8 mouse cellular contexts compared by ENCODE assay signal in genomic region chr12:4233572-4234508, GRCm38 (mm10). TPM values are rescaled to one million over a fixed set of nuclear protein-coding genes. Genes with fewer than 3 reads are reported as not detected.
DNase-seq lines count a peak whose midpoint lies in the region; ATAC-seq and TF ChIP-seq lines count a peak whose summit lies in the region.

Gene Ptrhd1 (plus strand): TSS chr12:4234027.
Gene Cenpo (minus strand): TSS chr12:4234294.

- H3K27me3 ChIP-seq in E14TG2a.4 (ENCODE audit: insufficient read depth, low read length): no peaks in the 10 kb centered on the region
- no peaks in the 10 kb centered on the region for H3K27me3 ChIP-seq in forebrain, embryonic 12.5 days
- H3K27me3 ChIP-seq in heart, postnatal 0 days (ENCODE audit: control insufficient read depth, insufficient read depth, low read length): no peaks in the 10 kb centered on the region
- H3K27me3 ChIP-seq in liver, embryonic 16.5 days (ENCODE audit: control insufficient read depth, insufficient read depth, low read depth, low read length): no peaks in the 10 kb centered on the region
- no peaks in the 10 kb centered on the region for H3K27me3 ChIP-seq in neural tube, embryonic 13.5 days
- H3K27me3 ChIP-seq in testis, adult 2 months (ENCODE audit: control insufficient read depth, insufficient read depth, low read length): no peaks in the 10 kb centered on the region

- no peak for TF ChIP-seq EP300 in heart, postnatal 0 days (IDR thresholded peaks at IDR 0.05; ENCODE audit: low read depth)

- peaks cover 30% of the 10 kb centered on the region for H3K4me1 ChIP-seq in E14TG2a.4 (replicated peaks; ENCODE audit: low read depth, low read length)
- H3K4me1 ChIP-seq in forebrain, embryonic 12.5 days: peaks cover 17% of the 10 kb centered on the region
- H3K4me1 ChIP-seq in heart, postnatal 0 days (ENCODE audit: control insufficient read depth, insufficient read depth): peaks cover 13% of the 10 kb centered on the region; the same call in 1 of the 2 replicates
- peaks cover 13% of the 10 kb centered on the region for H3K4me1 ChIP-seq in liver, embryonic 16.5 days (ENCODE audit: control insufficient read depth, low read depth, low read length)
- peaks cover 19% of the 10 kb centered on the region for H3K4me1 ChIP-seq in neural tube, embryonic 13.5 days (replicated peaks)
- no peaks in the 10 kb centered on the region for H3K4me1 ChIP-seq in testis, adult 2 months (ENCODE audit: control insufficient read depth, insufficient read depth, low read length)

- H3K9ac ChIP-seq in forebrain, embryonic 12.5 days: peak within 1 kb of the TSS; percentile 68
- peak within 1 kb of the TSS; percentile 61 for H3K9ac ChIP-seq in heart, postnatal 0 days (replicated peaks; ENCODE audit: low read depth, low read length)
- peak within 1 kb of the TSS; percentile 81 for H3K9ac ChIP-seq in liver, embryonic 16.5 days (ENCODE audit: low read depth, low read length)
- H3K9ac ChIP-seq in neural tube, embryonic 13.5 days: peak within 1 kb of the TSS; percentile 76

- WGBS in forebrain, embryonic 12.5 days: under 1% methylated on average over 50 of the region's 50 CpGs
- under 1% methylated on average over 50 of the region's 50 CpGs for WGBS in heart, postnatal 0 days
- WGBS in liver, embryonic 16.5 days (ENCODE audit: insufficient replicate concordance): under 1% methylated on average over 50 of the region's 50 CpGs
- under 1% methylated on average over 50 of the region's 50 CpGs for WGBS in neural tube, embryonic 13.5 days

- no peaks in the 10 kb centered on the region for H3K9me3 ChIP-seq in E14TG2a.4 (ENCODE audit: low read length)
- H3K9me3 ChIP-seq in forebrain, embryonic 12.5 days: no peaks in the 10 kb centered on the region
- H3K9me3 ChIP-seq in heart, postnatal 0 days (replicated peaks; ENCODE audit: control insufficient read depth, low read length): no peaks in the 10 kb centered on the region
- H3K9me3 ChIP-seq in liver, embryonic 16.5 days (replicated peaks; ENCODE audit: control insufficient read depth, low read length): no peaks in the 10 kb centered on the region
- no peaks in the 10 kb centered on the region for H3K9me3 ChIP-seq in neural tube, embryonic 13.5 days

- peaks cover 60% of the 10 kb centered on the region for H3K36me3 ChIP-seq in E14TG2a.4 (ENCODE audit: insufficient read depth, low read length)
- H3K36me3 ChIP-seq in forebrain, embryonic 12.5 days (replicated peaks): peaks cover 15% of the 10 kb centered on the region
- peaks cover 27% of the 10 kb centered on the region for H3K36me3 ChIP-seq in heart, postnatal 0 days (replicated peaks; ENCODE audit: control insufficient read depth, insufficient read depth, low read length)
- H3K36me3 ChIP-seq in liver, embryonic 16.5 days (ENCODE audit: control insufficient read depth, insufficient read depth): peaks cover 10% of the 10 kb centered on the region
- H3K36me3 ChIP-seq in neural tube, embryonic 13.5 days: peaks cover 27% of the 10 kb centered on the region
- 0 out of 2 replicates have a peak, but pooled peaks cover 2% of the 10 kb centered on the region for H3K36me3 ChIP-seq in testis, adult 2 months (ENCODE audit: control insufficient read depth, insufficient read depth, low read length)

- ATAC-seq in forebrain, embryonic 12.5 days (ENCODE audit: low FRiP score): peak; percentile 99
- peak; percentile 97 for ATAC-seq in heart, postnatal 0 days (ENCODE audit: insufficient read depth, low read depth)
- peak; percentile 94 for ATAC-seq in liver, embryonic 16.5 days (ENCODE audit: low read depth)
- peak; percentile 99 for ATAC-seq in neural tube, embryonic 13.5 days (ENCODE audit: low read depth)

- H3K4me3 ChIP-seq in E14TG2a.4 (replicated peaks; ENCODE audit: low read length): peak within 1 kb of the TSS; percentile 95
- H3K4me3 ChIP-seq in forebrain, embryonic 12.5 days (replicated peaks): peak within 1 kb of the TSS; percentile 69
- H3K4me3 ChIP-seq in heart, postnatal 0 days (ENCODE audit: low read depth, low read length): peak within 1 kb of the TSS; percentile 64
- peak within 1 kb of the TSS; percentile 89 for H3K4me3 ChIP-seq in liver, embryonic 16.5 days (ENCODE audit: low read depth, low read length)
- H3K4me3 ChIP-seq in neural tube, embryonic 13.5 days: peak within 1 kb of the TSS; percentile 63
- H3K4me3 ChIP-seq in testis, adult 2 months (ENCODE audit: control insufficient read depth, low read depth, low read length): peak within 1 kb of the TSS; percentile 96

- peak within 1 kb of the TSS; percentile 66 for H3K4me2 ChIP-seq in forebrain, embryonic 12.5 days
- H3K4me2 ChIP-seq in heart, postnatal 0 days (ENCODE audit: low read depth, low read length): peak within 1 kb of the TSS; percentile 81
- H3K4me2 ChIP-seq in liver, embryonic 16.5 days (ENCODE audit: low read depth, low read length): peak within 1 kb of the TSS; percentile 81
- H3K4me2 ChIP-seq in neural tube, embryonic 13.5 days: peak within 1 kb of the TSS; percentile 77

- H3K27ac ChIP-seq in forebrain, embryonic 12.5 days: peak within 1 kb of the TSS; percentile 92
- peak within 1 kb of the TSS; percentile 94 for H3K27ac ChIP-seq in heart, postnatal 0 days (ENCODE audit: low read depth)
- H3K27ac ChIP-seq in liver, embryonic 16.5 days (ENCODE audit: low read length): peak within 1 kb of the TSS; percentile 96
- H3K27ac ChIP-seq in neural tube, embryonic 13.5 days (replicated peaks): peak within 1 kb of the TSS; percentile 96
- H3K27ac ChIP-seq in testis, adult 2 months (ENCODE audit: control insufficient read depth, insufficient read depth, low read depth, low read length): peak within 1 kb of the TSS; percentile 97

- no peak for TF ChIP-seq CTCF in E14TG2a.4 (conservative IDR thresholded peaks at IDR 0.05; ENCODE audit: low read length)
- no peak for TF ChIP-seq CTCF in heart, postnatal 0 days (IDR thresholded peaks at IDR 0.05; ENCODE audit: low read depth)
- no peak for TF ChIP-seq CTCF in testis, adult 2 months (IDR thresholded peaks at IDR 0.05; ENCODE audit: control insufficient read depth, insufficient read depth, insufficient replicate concordance, low read depth, low read length)

- DNase-seq in c-Kit-positive CD71-positive TER-119-positive erythroid progenitor cells, embryonic 14.5 days (ENCODE audit: low spot score): peak; percentile 90
- peak; percentile 97 for DNase-seq in heart, postnatal 0 days (ENCODE audit: low spot score)
- DNase-seq in kidney, postnatal 4 days: peak; percentile 96 to 97

- TF ChIP-seq POLR2A in testis, adult 2 months (IDR thresholded peaks at IDR 0.05; ENCODE audit: control insufficient read depth, low read depth, low read length): peak; percentile 58

RNA-seq across cellular contexts. Expression of gene Ptrhd1, which starts in this region (rescaled TPM):
- polyA plus RNA-seq in forebrain, embryonic 12.5 days (2016; fragmentation: Nextera tagmentation; extraction: Ambion mirVana): 5.4 and 5.7 TPM in 2 replicates
- 3.4 and 9.6 TPM in 2 replicates for total RNA-seq in heart, postnatal 0 days (2014; rRNA removed; ENCODE audit: low replicate concordance)
- 6.5 and 7.2 TPM in 2 replicates for polyA plus RNA-seq in heart, postnatal 0 days (2015; fragmentation: Nextera tagmentation; extraction: Ambion mirVana)
- 2.0 and 2.3 TPM in 2 replicates for polyA plus RNA-seq in liver, embryonic 16.5 days (2015; fragmentation: Nextera tagmentation; extraction: Ambion mirVana)
- polyA plus RNA-seq in neural tube, embryonic 13.5 days (2015; fragmentation: Nextera tagmentation; extraction: Ambion mirVana): 6.7 and 7.5 TPM in 2 replicates
- polyA plus RNA-seq in testis, adult 2 months (2012; rRNA removed): 2.0 and 2.7 TPM in 2 replicates

RNA-seq across cellular contexts. Expression of gene Cenpo, which starts in this region (rescaled TPM):
- polyA plus RNA-seq in forebrain, embryonic 12.5 days (2016; fragmentation: Nextera tagmentation; extraction: Ambion mirVana): 16.3 and 17.7 TPM in 2 replicates
- 4.1 and 14.2 TPM in 2 replicates for total RNA-seq in heart, postnatal 0 days (2014; rRNA removed; ENCODE audit: low replicate concordance)
- 2.5 and 3.1 TPM in 2 replicates for polyA plus RNA-seq in heart, postnatal 0 days (2015; fragmentation: Nextera tagmentation; extraction: Ambion mirVana)
- polyA plus RNA-seq in liver, embryonic 16.5 days (2015; fragmentation: Nextera tagmentation; extraction: Ambion mirVana): 8.3 and 9.3 TPM in 2 replicates
- 8.1 and 8.5 TPM in 2 replicates for polyA plus RNA-seq in neural tube, embryonic 13.5 days (2015; fragmentation: Nextera tagmentation; extraction: Ambion mirVana)
- 33.0 and 36.5 TPM in 2 replicates for polyA plus RNA-seq in testis, adult 2 months (2012; rRNA removed)

Comparison
In these comparisons a context has a peak if more than half of its experiments do, and no peak if none do; other contexts are left out.
1. Peak in every context shown above with its lines: DNase-seq, ATAC-seq, H3K4me3 ChIP-seq and H3K27ac ChIP-seq.